Mouse (Mus musculus): Measurements from ENCODE around the gene Eme1. TPM values are rescaled to one million over a fixed set of nuclear protein-coding genes. Genes with fewer than 3 reads are reported as not detected.

Gene Eme1
- 3.7 and 4.2 TPM in 2 replicates for polyA plus RNA-seq (2015; fragmentation: Nextera tagmentation; extraction: Ambion mirVana)

DNA sequence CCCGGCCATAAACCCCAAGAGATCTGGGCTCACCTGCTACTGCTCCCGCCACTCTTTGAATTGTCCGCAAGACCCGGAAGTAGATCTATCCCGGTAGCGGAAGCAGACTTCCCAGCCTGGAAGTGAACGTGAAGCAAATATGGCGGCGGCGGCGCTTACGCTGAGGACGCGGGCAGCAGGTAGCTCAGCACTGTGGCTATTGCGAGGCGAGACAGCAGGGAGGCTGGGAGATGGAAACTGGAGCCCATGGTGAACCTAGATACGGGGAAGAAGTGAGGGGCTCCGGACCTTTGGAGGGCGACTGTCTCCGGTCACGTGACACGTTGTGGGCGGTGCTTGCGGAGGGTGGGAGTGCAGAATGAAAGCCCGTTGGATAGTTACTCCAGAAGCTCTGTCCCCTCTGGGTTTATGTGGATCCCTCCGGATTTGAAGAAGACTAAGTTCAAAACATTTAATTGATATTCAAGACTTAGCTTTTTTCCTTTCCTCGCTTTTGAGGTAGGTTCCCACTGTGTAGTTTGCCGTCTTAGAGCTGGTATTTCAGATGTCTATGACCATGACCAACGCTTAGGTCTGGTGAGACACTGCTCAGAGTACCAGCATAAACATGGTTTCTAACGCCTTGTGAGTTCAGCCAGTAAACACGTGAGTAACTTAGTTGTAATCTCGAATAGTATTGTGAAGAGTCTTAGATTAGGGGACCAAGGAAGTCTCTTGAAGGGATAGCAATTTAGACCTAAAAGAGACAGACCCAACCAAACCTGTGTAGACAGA lies at the start of gene Eme1, which contains the start of gene Mrpl27:
TSS of gene Eme1 (minus strand) at position 302 of the 774 bp plus-strand sequence.
TSS of gene Mrpl27 (plus strand) at position 105 of the 774 bp plus-strand sequence.
- no peak for TF ChIP-seq CTCF (IDR thresholded peaks at IDR 0.05; ENCODE audit: low read depth)
- H3K9ac ChIP-seq (ENCODE audit: low read depth, low read length) = peak within 1 kb of the TSS; percentile 60
- ATAC-seq = peak; percentile 84
- peak within 1 kb of the TSS; percentile 60 for H3K4me3 ChIP-seq (ENCODE audit: low read depth, low read length)
- peak within 1 kb of the TSS; percentile 87 for H3K27ac ChIP-seq (ENCODE audit: low read depth, low read length)
- under 1% methylated on average over 32 of the region's 32 CpGs for WGBS
- H3K9me3 ChIP-seq (ENCODE audit: control insufficient read depth) = no peaks in the 10 kb centered on the region
- peak within 1 kb of the TSS; percentile 71 for H3K4me2 ChIP-seq (replicated peaks; ENCODE audit: low read depth)
- no peaks in the 10 kb centered on the region for H3K27me3 ChIP-seq (replicated peaks; ENCODE audit: control insufficient read depth, insufficient read depth, low read length)
- H3K4me1 ChIP-seq (replicated peaks; ENCODE audit: control insufficient read depth, insufficient read depth, low read length) = peaks cover 12% of the 10 kb centered on the region
- H3K36me3 ChIP-seq (ENCODE audit: control insufficient read depth, insufficient read depth) = peaks cover 14% of the 10 kb centered on the region

DNA sequence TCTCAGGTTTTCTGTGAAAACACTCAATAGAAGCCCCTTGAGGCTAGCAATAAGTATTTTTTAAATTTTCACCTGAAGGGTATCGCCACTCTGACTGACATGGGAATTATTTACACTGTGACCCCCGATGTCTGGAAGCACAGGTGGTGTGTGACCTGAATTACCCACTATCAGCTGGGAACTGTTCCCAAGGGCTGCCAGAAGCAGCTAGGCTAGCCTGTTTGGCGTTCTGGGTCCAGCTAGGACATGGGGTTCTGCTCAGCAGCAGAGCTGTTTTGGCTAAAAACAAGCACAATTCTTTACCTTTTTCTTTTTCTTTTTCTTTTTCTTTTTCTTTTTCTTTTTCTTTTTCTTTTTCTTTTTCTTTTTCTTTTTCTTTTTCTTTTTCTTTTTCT lies 48.4 kb upstream of the Eme1 start:
- no peaks in the 10 kb centered on the region for H3K9me3 ChIP-seq (ENCODE audit: control insufficient read depth)
- H3K36me3 ChIP-seq (ENCODE audit: control insufficient read depth, insufficient read depth) = no peaks in the 10 kb centered on the region
- H3K27me3 ChIP-seq (replicated peaks; ENCODE audit: control insufficient read depth, insufficient read depth, low read length) = 0 out of 2 replicates have a peak, but pooled peaks cover 6% of the 10 kb centered on the region
- no peak overlapping the region for H3K9ac ChIP-seq (ENCODE audit: low read depth, low read length)
- no peak for ATAC-seq
- no peaks in the 10 kb centered on the region for H3K4me1 ChIP-seq (replicated peaks; ENCODE audit: control insufficient read depth, insufficient read depth, low read length)
- WGBS = 29% methylated on average over 3 of the region's 3 CpGs
- H3K4me3 ChIP-seq (ENCODE audit: low read depth, low read length) = no peak overlapping the region
- TF ChIP-seq CTCF (IDR thresholded peaks at IDR 0.05; ENCODE audit: low read depth) = no peak
- H3K4me2 ChIP-seq (replicated peaks; ENCODE audit: low read depth) = peak overlapping the region; percentile 37; the same call in 1 of the 2 replicates
- no peak overlapping the region for H3K27ac ChIP-seq (ENCODE audit: low read depth, low read length)

DNA sequence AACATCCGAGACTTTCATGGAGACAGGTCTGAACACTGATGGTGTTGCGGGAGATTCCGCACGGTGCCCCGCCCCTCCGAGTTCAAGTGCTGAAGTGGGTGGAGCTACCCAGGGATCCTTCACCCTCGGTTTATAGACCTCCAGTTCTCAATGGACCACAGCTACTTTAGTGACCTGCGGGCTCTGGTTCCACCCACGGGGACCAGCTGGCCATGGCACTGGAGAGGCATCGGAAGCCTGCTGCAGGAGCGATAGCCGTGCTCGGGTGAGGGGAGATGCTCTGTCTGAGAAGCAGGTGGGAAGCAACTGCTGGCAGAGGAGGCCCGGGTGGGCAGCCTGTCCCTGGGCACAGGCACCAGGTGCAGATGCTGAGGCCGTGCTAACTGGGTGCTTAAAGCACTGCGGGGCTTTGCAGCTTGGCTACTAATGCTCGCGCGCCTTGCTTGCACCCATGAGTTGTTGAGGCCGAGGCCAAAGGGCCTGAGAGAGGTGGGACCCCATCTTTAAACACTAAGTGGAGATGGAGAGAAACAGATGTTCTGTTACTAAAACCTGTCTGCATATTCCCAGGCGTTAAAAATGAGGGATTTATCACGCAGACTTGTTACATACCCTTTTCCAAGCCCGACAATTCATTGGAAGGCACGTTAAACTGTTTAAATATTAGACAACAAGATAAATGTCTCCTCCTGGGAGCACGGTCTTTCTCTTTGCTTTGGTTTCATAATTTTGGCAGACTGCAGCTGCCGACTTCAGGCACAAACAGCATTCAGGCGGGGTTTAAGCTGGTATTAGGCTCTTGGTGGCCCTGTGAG lies 47.8 kb upstream of the Eme1 start:
- Histone ChIP-seq H3K27me3 (replicated peaks; ENCODE audit: control insufficient read depth, insufficient read depth, low read length) (0 out of 2 replicates have a peak, but pooled peaks cover 6% of the 10 kb centered on the region), H3K9ac (ENCODE audit: low read depth, low read length) (no peak overlapping the region), H3K4me2 (replicated peaks; ENCODE audit: low read depth) (peak overlapping the region; percentile 37), H3K9me3 (ENCODE audit: control insufficient read depth) (no peaks in the 10 kb centered on the region), H3K36me3 (ENCODE audit: control insufficient read depth, insufficient read depth) (no peaks in the 10 kb centered on the region), H3K4me3 (ENCODE audit: low read depth, low read length) (no peak overlapping the region; the same call in 1 of the 2 replicates), H3K27ac (ENCODE audit: low read depth, low read length) (no peak overlapping the region), H3K4me1 (replicated peaks; ENCODE audit: control insufficient read depth, insufficient read depth, low read length) (no peaks in the 10 kb centered on the region)
- 41% methylated on average over 27 of the region's 27 CpGs for WGBS
- TF ChIP-seq CTCF (IDR thresholded peaks at IDR 0.05; ENCODE audit: low read depth) = no peak
- ATAC-seq = no peak

DNA sequence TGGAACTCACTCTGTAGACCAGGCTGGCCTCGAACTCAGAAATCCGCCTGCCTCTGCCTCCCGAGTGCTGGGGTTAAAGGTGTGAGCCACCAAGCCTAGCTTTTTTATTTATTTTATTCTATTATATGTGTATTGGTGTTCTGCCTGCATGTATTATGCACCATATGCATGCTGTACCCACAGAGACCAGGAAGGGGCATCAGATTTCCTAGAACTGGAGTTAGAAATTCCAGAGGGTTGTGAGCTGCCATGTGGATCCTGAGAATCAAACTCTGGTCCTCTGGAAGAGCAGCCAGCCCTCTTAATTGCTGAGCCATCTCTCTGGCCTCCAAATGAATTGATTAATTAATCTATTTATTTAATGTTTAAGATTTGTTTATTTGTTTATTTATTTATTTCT lies 45.6 kb upstream of the Eme1 start:
- H3K4me3 ChIP-seq (ENCODE audit: low read depth, low read length) = no peak overlapping the region
- H3K27ac ChIP-seq (ENCODE audit: low read depth, low read length) = no peak overlapping the region
- no peak for ATAC-seq
- H3K27me3 ChIP-seq (replicated peaks; ENCODE audit: control insufficient read depth, insufficient read depth, low read length) = 0 out of 2 replicates have a peak, but pooled peaks cover 6% of the 10 kb centered on the region
- no peak overlapping the region for H3K9ac ChIP-seq (ENCODE audit: low read depth, low read length)
- no peak overlapping the region for H3K4me2 ChIP-seq (replicated peaks; ENCODE audit: low read depth)
- H3K4me1 ChIP-seq (replicated peaks; ENCODE audit: control insufficient read depth, insufficient read depth, low read length) = no peaks in the 10 kb centered on the region
- no peak for TF ChIP-seq CTCF (IDR thresholded peaks at IDR 0.05; ENCODE audit: low read depth)
- H3K36me3 ChIP-seq (ENCODE audit: control insufficient read depth, insufficient read depth) = no peaks in the 10 kb centered on the region
- 94% methylated on average over 3 of the region's 3 CpGs for WGBS
- no peaks in the 10 kb centered on the region for H3K9me3 ChIP-seq (ENCODE audit: control insufficient read depth)

DNA sequence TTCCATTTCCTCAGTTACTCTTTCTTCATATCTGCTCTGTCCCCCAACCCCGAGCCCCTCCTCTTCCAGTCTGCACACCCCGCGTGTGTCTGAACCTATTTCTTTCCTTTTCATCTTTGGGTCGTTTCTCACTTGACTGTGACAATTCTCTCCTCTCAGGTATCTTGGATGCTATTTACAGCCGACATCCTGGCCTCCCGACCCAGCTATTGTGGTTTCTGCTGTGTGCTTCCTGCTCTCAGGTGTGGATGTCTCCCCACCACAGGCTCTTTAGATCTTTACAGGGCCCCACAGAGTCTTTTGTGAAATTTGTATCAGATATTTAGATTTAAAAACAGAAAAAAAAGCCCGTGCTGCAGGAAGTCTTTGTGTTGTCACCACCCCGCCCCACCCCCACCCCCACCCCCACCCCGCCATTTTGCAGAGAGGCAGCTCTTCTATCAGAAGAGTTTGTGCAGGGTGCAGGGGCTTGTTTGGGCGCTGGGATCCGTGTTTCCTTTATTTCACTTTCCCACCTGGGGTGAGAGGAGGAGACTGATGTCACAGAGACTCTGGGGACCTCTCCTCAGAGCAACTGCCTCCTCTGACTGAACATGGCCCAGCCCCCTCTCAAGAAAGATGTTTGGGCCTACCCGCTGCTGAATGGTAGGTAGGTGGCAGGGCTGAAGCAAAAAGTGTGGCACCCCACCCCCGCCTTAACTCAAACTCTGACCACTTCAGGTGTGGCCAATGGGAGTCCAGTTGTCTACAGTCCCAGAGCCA lies 44.1 kb upstream of the Eme1 start:
- H3K27me3 ChIP-seq (replicated peaks; ENCODE audit: control insufficient read depth, insufficient read depth, low read length) = 0 out of 2 replicates have a peak, but pooled peaks cover 6% of the 10 kb centered on the region
- H3K4me3 ChIP-seq (ENCODE audit: low read depth, low read length) = no peak overlapping the region
- no peak for TF ChIP-seq CTCF (IDR thresholded peaks at IDR 0.05; ENCODE audit: low read depth)
- H3K27ac ChIP-seq (ENCODE audit: low read depth, low read length) = no peak overlapping the region
- ATAC-seq = no peak
- no peak overlapping the region for H3K4me2 ChIP-seq (replicated peaks; ENCODE audit: low read depth)
- H3K4me1 ChIP-seq (replicated peaks; ENCODE audit: control insufficient read depth, insufficient read depth, low read length) = no peaks in the 10 kb centered on the region
- no peaks in the 10 kb centered on the region for H3K9me3 ChIP-seq (ENCODE audit: control insufficient read depth)
- H3K36me3 ChIP-seq (ENCODE audit: control insufficient read depth, insufficient read depth) = no peaks in the 10 kb centered on the region
- 53% methylated on average over 13 of the region's 13 CpGs for whole genome bisulfite sequencing
- H3K9ac ChIP-seq (ENCODE audit: low read depth, low read length) = no peak overlapping the region
